Mouse (Mus musculus) hindbrain, postnatal 0 days (tissue): ENCODE results near the gene Sprr2a3. TPM values are rescaled to one million over a fixed set of nuclear protein-coding genes. Genes with fewer than 3 reads are reported as not detected.

Experiments
- ATAC-seq: fragments of 200-750 bp; cut with Nextera tagmentation; 2 replicates; pipeline ENCODE4 v1.8.0; 2017; ENCODE audit warnings: mild to moderate bottlenecking, moderate TSS enrichment, moderate library complexity
- DNase-seq: peaks from one replicate; pipeline ENCODE4 v3.0.0-alpha.2; 2015; ENCODE audit warnings: low spot score
- H3K27ac ChIP-seq: fragments of 300-500 bp; sonication (generic); 2 replicates; pipeline ENCODE4 v1.5.1; 2014; ENCODE audit warnings: mild to moderate bottlenecking
- H3K27me3 ChIP-seq: fragments of 300-500 bp; sonication (generic); 2 replicates; pipeline ENCODE4 v1.6.1; 2014; ENCODE audit warnings: low read length, mixed read lengths; ENCODE audit not compliant: insufficient read depth
- H3K36me3 ChIP-seq: fragments of 300-500 bp; sonication (generic); 2 replicates; pipeline ENCODE4 v1.6.1; 2014; ENCODE audit warnings: low read length, mixed read lengths; ENCODE audit not compliant: insufficient read depth
- H3K4me1 ChIP-seq: fragments of 300-500 bp; sonication (generic); 2 replicates; pipeline ENCODE4 v1.6.1; 2014; ENCODE audit warnings: antibody characterized with exemption, low read length, mixed read lengths; ENCODE audit not compliant: insufficient read depth
- H3K4me2 ChIP-seq: fragments of 300-500 bp; sonication (generic); 2 replicates; pipeline ENCODE4 v1.6.1; 2014; ENCODE audit warnings: low read depth, mild to moderate bottlenecking, low read length, moderate library complexity, mixed read lengths
- H3K4me3 ChIP-seq: fragments of 300-500 bp; sonication (generic); 2 replicates; pipeline ENCODE4 v1.5.1; 2014; ENCODE audit warnings: low read length
- H3K9ac ChIP-seq: fragments of 300-500 bp; sonication (generic); replicated peaks from 2 replicates; pipeline ENCODE4 v1.6.1; 2014; ENCODE audit warnings: mild to moderate bottlenecking, low read length, moderate library complexity, mixed read lengths
- H3K9me3 ChIP-seq: fragments of 300-500 bp; sonication (generic); 2 replicates; pipeline ENCODE4 v1.6.1; 2016; ENCODE audit warnings: low read length, mixed read lengths
- CTCF ChIP-seq: IDR thresholded peaks from 2 replicates; pipeline ENCODE4 v1.5.1; 2016; ENCODE audit warnings: antibody characterized with exemption, control low read depth, low read depth
- WGBS: fragments of 180-500 bp; shearing (Covaris S2); extraction: QIAGEN DNeasy Blood & Tissue Kit; methylation state at CpG from one replicate; pipeline ENCODE4 v1.1.7; 2014; 5-methylcytosine and 5-hydroxymethylcytosine counted together
- polyA plus RNA-seq: library from polyadenylated mRNA; unstranded; fragments of >200 nt; fragmentation: Nextera tagmentation; extraction: Ambion mirVana; gene quantifications from 2 replicates; pipeline ENCODE4 v1.2.1, GENCODE M21; 2015
- total RNA-seq: library from RNA; depleted of rRNA; stranded (reverse); fragments of >200 nt; gene quantifications from 2 replicates; pipeline ENCODE4 v1.2.3, GENCODE M21; 2014; rRNA removed

Gene Sprr2a3
- total and polyA plus RNA-seq, 2 experiments from 2014 or later, result not detected

GRCm38 (mm10) chr3:92307406-92307805 lies 22.2 kb downstream of the Sprr2a3 start:
- Histone ChIP-seq H3K4me3 (no peak overlapping the region), H3K9ac (no peak overlapping the region), H3K9me3 (no peaks in the 10 kb centered on the region), H3K36me3 (no peaks in the 10 kb centered on the region), H3K4me2 (no peak overlapping the region), H3K27ac (no peak overlapping the region), H3K27me3 (no peaks in the 10 kb centered on the region), H3K4me1 (no peaks in the 10 kb centered on the region)
- no peak for TF ChIP-seq CTCF
- DNase-seq, result no peak
- WGBS, result 96% methylated on average over 1 of the region's 1 CpGs
- ATAC-seq, result no peak

GRCm38 (mm10) chr3:92316320-92316719 lies 31.1 kb downstream of the Sprr2a3 start, which contains the start of gene Sprr2b:
Gene Sprr2b, plus strand, starts transcription at chr3:92316620.
- no peak for ATAC-seq
- no peaks in the 10 kb centered on the region for H3K36me3 ChIP-seq
- H3K4me2 ChIP-seq, result no peak within 1 kb of the TSS
- TF ChIP-seq CTCF, result no peak
- H3K4me3 ChIP-seq, result no peak within 1 kb of the TSS
- no peak for DNase-seq
- H3K27me3 ChIP-seq, result no peaks in the 10 kb centered on the region
- no peak within 1 kb of the TSS for H3K27ac ChIP-seq
- 79% methylated on average over 2 of the region's 2 CpGs for WGBS
- no peaks in the 10 kb centered on the region for H3K4me1 ChIP-seq
- no peaks in the 10 kb centered on the region for H3K9me3 ChIP-seq
- H3K9ac ChIP-seq, result no peak within 1 kb of the TSS

- Histone ChIP-seq H3K9ac (no peak overlapping the region), H3K4me1 (no peaks in the 10 kb centered on the region), H3K36me3 (no peaks in the 10 kb centered on the region), H3K27me3 (no peaks in the 10 kb centered on the region), H3K9me3 (no peaks in the 10 kb centered on the region), H3K27ac (no peak overlapping the region), H3K4me2 (no peak overlapping the region), H3K4me3 (no peak overlapping the region)
- TF ChIP-seq CTCF, result no peak
- WGBS, result 70% methylated on average over 2 of the region's 2 CpGs
- ATAC-seq (no peak), DNase-seq (no peak)
Measured at GRCm38 (mm10) chr3:92317384-92317783, 32.2 kb downstream of the Sprr2a3 start.

GRCm38 (mm10) chr3:92336278-92336677 lies 51.1 kb downstream of the Sprr2a3 start:
- no peaks in the 10 kb centered on the region for H3K4me1 ChIP-seq
- no peak overlapping the region for H3K4me2 ChIP-seq
- DNase-seq (no peak), ATAC-seq (no peak)
- H3K36me3 ChIP-seq, result no peaks in the 10 kb centered on the region
- no peak for TF ChIP-seq CTCF
- H3K27me3 ChIP-seq, result no peaks in the 10 kb centered on the region
- H3K27ac ChIP-seq, result no peak overlapping the region
- H3K4me3 ChIP-seq, result no peak overlapping the region
- WGBS, result 92% methylated on average over 1 of the region's 1 CpGs
- no peak overlapping the region for H3K9ac ChIP-seq
- H3K9me3 ChIP-seq, result no peaks in the 10 kb centered on the region

- DNase-seq (no peak), ATAC-seq (no peak)
- H3K27me3 ChIP-seq, result no peaks in the 10 kb centered on the region
- H3K27ac ChIP-seq, result no peak within 1 kb of the TSS
- H3K4me1 ChIP-seq, result no peaks in the 10 kb centered on the region
- H3K4me2 ChIP-seq, result no peak within 1 kb of the TSS
- no peaks in the 10 kb centered on the region for H3K36me3 ChIP-seq
- H3K4me3 ChIP-seq, result no peak within 1 kb of the TSS
- TF ChIP-seq CTCF, result no peak
- no peaks in the 10 kb centered on the region for H3K9me3 ChIP-seq
- WGBS, result 93% methylated on average over 5 of the region's 5 CpGs
- H3K9ac ChIP-seq, result no peak within 1 kb of the TSS
Measured at GRCm38 (mm10) chr3:92338840-92339239, 53.6 kb downstream of the Sprr2a3 start, which contains the start of gene Sprr2d. Gene Sprr2d, plus strand, starts transcription at chr3:92339140.

Other genes starting within 250 kb of the Sprr2a3 start
- gene Lor, start 202.3 kb upstream of the Sprr2a3 start, total RNA-seq, result 0.68 and 2.2 TPM in 2 replicates
- 10.3 and 12.1 TPM in 2 replicates for gene Lor, start 202.3 kb upstream of the Sprr2a3 start, polyA plus RNA-seq
- 0.21 TPM in 1 of 2 replicates, not detected in the other for gene Prr9, start 161.5 kb upstream of the Sprr2a3 start, total RNA-seq
- not detected in 2 replicates for gene Prr9, start 161.5 kb upstream of the Sprr2a3 start, polyA plus RNA-seq
- not detected in 2 replicates for gene Lelp1, start 142.7 kb upstream of the Sprr2a3 start, total RNA-seq
- gene Lelp1, start 142.7 kb upstream of the Sprr2a3 start, polyA plus RNA-seq, result not detected in 2 replicates
- gene Sprr2a1, start 69.6 kb upstream of the Sprr2a3 start, total RNA-seq, result not detected in 2 replicates
- not detected in 2 replicates for gene Sprr2a1, start 69.6 kb upstream of the Sprr2a3 start, polyA plus RNA-seq
- not detected in 2 replicates for gene Sprr2a2, start 69.5 kb upstream of the Sprr2a3 start, total RNA-seq
- gene Sprr2a2, start 69.5 kb upstream of the Sprr2a3 start, polyA plus RNA-seq, result not detected in 2 replicates
- gene Sprr2b, start 31.2 kb downstream of the Sprr2a3 start, total RNA-seq, result not detected in 2 replicates
- gene Sprr2b, start 31.2 kb downstream of the Sprr2a3 start, polyA plus RNA-seq, result 0.24 and 0.44 TPM in 2 replicates
- gene Sprr2d, start 53.7 kb downstream of the Sprr2a3 start, total RNA-seq, result not detected in 2 replicates
- gene Sprr2d, start 53.7 kb downstream of the Sprr2a3 start, polyA plus RNA-seq, result not detected in 2 replicates
- not detected in 2 replicates for gene Sprr2e, start 66.7 kb downstream of the Sprr2a3 start, total RNA-seq
- gene Sprr2e, start 66.7 kb downstream of the Sprr2a3 start, polyA plus RNA-seq, result not detected in 2 replicates
- not detected in 2 replicates for gene Sprr2f, start 79.8 kb downstream of the Sprr2a3 start, total RNA-seq
- not detected in 2 replicates for gene Sprr2f, start 79.8 kb downstream of the Sprr2a3 start, polyA plus RNA-seq
- gene Sprr2h, start 100.3 kb downstream of the Sprr2a3 start, total RNA-seq, result not detected in 2 replicates
- not detected in 2 replicates for gene Sprr2h, start 100.3 kb downstream of the Sprr2a3 start, polyA plus RNA-seq
- not detected in 2 replicates for gene Sprr2i, start 122.6 kb downstream of the Sprr2a3 start, total RNA-seq
- not detected in 2 replicates for gene Sprr2i, start 122.6 kb downstream of the Sprr2a3 start, polyA plus RNA-seq
- not detected in 2 replicates for gene Sprr2j-ps, start 132.7 kb downstream of the Sprr2a3 start, total RNA-seq
- not detected in 2 replicates for gene Sprr2j-ps, start 132.7 kb downstream of the Sprr2a3 start, polyA plus RNA-seq
- gene Gm9774, start 144.0 kb downstream of the Sprr2a3 start, total RNA-seq, result 2.5 and 3.7 TPM in 2 replicates
- 9.4 and 9.6 TPM in 2 replicates for gene Gm9774, start 144.0 kb downstream of the Sprr2a3 start, polyA plus RNA-seq
- gene Sprr2k, start 147.2 kb downstream of the Sprr2a3 start, total RNA-seq, result not detected in 2 replicates
- not detected in 2 replicates for gene Sprr2k, start 147.2 kb downstream of the Sprr2a3 start, polyA plus RNA-seq
- gene Sprr1b, start 153.4 kb downstream of the Sprr2a3 start, total RNA-seq, result not detected in 2 replicates
- 0.18 TPM in 1 of 2 replicates, not detected in the other for gene Sprr1b, start 153.4 kb downstream of the Sprr2a3 start, polyA plus RNA-seq
- gene Sprr3, start 173.3 kb downstream of the Sprr2a3 start, total RNA-seq, result not detected in 2 replicates
- gene Sprr3, start 173.3 kb downstream of the Sprr2a3 start, polyA plus RNA-seq, result not detected in 2 replicates
- gene Sprr1a, start 200.5 kb downstream of the Sprr2a3 start, total RNA-seq, result not detected in 2 replicates
- gene Sprr1a, start 200.5 kb downstream of the Sprr2a3 start, polyA plus RNA-seq, result 0.23 and 0.25 TPM in 2 replicates
- gene Sprr4, start 215.1 kb downstream of the Sprr2a3 start, total RNA-seq, result not detected in 2 replicates
- gene Sprr4, start 215.1 kb downstream of the Sprr2a3 start, polyA plus RNA-seq, result not detected in 2 replicates
- gene 2310046K23Rik, start 249.1 kb downstream of the Sprr2a3 start, total RNA-seq, result not detected in 2 replicates
- not detected in 2 replicates for gene 2310046K23Rik, start 249.1 kb downstream of the Sprr2a3 start, polyA plus RNA-seq